Mouse (Mus musculus) embryonic fibroblast, embryonic 13.5 days (primary cell): Measurements from ENCODE around the gene Vwa3a.

Source experiments
- CTCF ChIP-seq: IDR thresholded peaks from 2 replicates; pipeline ENCODE4 v1.5.1; 2011; ENCODE audit warnings: mild to moderate bottlenecking, control low read depth, low read length, moderate library complexity, borderline replicate concordance; ENCODE audit not compliant: insufficient read depth
- POLR2A ChIP-seq: IDR thresholded peaks from 2 replicates; pipeline ENCODE4 v1.6.1; 2011; ENCODE audit warnings: low read depth, mild to moderate bottlenecking, control low read depth, low read length, moderate library complexity

- TF ChIP-seq CTCF = no peak
- TF ChIP-seq POLR2A = no peak
Measured at GRCm38 (mm10) chr7:120771389-120771788, 32.3 kb downstream of the Vwa3a start.
